Mouse (Mus musculus) left cerebral cortex, postnatal 14 days (tissue): ENCODE data around the gene 1700066M21Rik. TPM values are rescaled to one million over a fixed set of nuclear protein-coding genes. Genes with fewer than 3 reads are reported as not detected.

Experiments
- DNase-seq, 2 experiments: peaks; one replicate each; pipeline ENCODE4 v3.0.0; 2021 to 2022; ENCODE audit warnings: low spot score in 2 of 2, mixed read lengths in 1 of 2
- intact Hi-C: fragments of 180-260 bp; cut with DNase I; formaldehyde crosslinking; loops from one replicate; pipeline ENCODE4 v1.15.1; 2025
- long read RNA-seq, 2 experiments: library from polyadenylated mRNA; stranded (forward); transcript quantifications; one replicate each; pipeline ENCODE4 v2.0.0; 2021
- total RNA-seq, 2 experiments: library from RNA; stranded (reverse); gene quantifications; 2 replicates each; pipeline ENCODE4 v1.2.3; 2021

1700066M21Rik gene
- 10 to 100 TPM; 19.1 to 20.7 TPM for total RNA-seq
- long read RNA-seq, experiment 1, transcript 1700066M21Rik-201 (2 exons, 3,008 nt) = major isoform, 23 of 33 reads
- long read RNA-seq, experiment 1, partial matches to known transcripts = 0 of 33 reads
- long read RNA-seq, experiment 1, other reads (novel, unspliced or antisense) = 10 of 33 reads
- long read RNA-seq, experiment 2, transcript 1700066M21Rik-201 (2 exons, 3,008 nt) = major isoform, 19 of 26 reads
- long read RNA-seq, experiment 2, partial matches to known transcripts = 0 of 26 reads
- long read RNA-seq, experiment 2, other reads (novel, unspliced or antisense) = 7 of 26 reads

DNA sequence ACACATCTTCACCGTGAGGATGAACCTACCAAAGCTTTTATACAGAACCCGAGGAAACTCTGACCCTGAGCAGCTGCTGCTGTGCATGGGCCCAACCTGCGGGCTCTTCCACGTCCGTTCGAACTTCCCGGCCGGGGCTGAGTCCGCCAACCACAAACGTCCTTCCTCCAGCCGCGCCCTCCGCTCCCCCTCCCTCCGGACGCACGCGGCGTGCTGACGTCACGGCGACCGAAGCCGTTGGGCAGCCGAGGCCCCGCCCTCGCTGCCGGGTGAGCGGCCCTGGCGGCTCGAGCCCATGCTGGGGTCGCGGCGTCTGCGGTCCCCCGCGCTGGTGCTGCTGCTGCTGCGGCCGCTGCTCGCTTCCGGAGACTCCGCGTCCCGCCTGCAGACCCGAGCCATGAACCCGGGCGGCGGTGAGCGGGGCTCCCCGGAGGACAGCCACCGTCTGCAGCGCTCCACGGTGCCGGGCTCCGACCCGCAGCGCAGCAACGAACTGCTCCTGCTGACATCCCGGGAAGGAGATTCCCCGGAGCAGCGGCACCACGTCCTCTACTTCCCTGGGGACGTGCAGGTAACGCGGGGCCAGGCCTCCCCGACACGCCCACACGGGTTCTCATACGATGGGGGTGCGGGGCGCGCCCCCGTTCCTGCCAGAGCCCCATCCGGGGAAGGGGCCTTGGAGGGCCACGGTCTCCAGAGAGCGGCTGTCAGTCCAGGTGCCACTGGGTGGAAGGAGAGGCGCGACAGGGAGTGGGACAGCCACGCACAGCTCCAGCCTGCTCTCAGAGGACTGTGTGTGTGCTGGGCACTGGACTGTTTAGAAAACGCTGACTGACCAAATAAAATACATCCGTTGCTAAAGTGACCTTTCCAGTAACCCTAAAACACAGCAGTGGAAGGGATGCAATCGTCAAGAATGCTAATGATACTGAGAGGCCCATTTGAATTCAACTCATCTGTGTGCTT, at the start of gene 1700066M21Rik:
Gene 1700066M21Rik (plus strand): TSS at position 245 of the 966 bp plus-strand sequence.
- intact Hi-C loops = no loop called here
- peak; percentile 91 to 94 for DNase-seq

DNA sequence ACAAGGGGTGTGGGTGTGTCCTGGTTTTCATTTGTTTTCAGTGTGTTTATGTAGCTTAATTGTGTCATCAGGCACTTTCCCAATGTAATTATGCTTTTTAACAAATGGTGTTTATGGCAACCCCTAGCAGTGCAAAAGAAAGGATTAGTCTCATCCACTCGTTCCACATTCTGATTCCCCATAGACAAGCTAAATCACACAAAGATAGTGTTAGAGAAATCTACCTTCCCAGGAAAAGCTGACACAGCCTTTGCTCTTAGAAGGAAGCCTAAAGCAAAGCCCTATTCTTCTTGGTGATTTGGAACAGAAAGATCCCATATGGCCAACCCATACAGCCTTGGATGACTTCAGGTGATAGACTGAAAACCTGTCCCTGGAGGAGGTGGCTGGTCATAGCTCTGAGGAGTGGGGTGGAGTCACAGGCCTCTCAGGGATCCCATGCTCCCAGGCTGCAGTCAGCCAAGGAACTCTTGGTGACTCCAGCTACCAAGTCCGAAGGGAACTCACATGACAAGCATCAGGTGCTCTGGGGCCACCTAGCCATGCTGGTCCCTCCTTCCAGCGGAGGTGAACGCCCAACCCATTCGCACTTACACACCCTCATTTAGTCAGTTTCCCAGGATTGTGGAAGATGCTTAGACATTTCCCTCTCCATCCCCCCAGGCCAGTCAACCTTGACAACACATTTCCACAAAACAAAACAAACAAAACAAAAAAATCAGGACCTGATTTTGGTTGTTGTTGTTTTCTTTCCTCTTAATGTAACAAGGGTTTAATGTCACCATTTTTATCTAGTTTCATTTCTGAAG, 47.9 kb upstream of the 1700066M21Rik start:
- DNase-seq = no peak
- intact Hi-C loops = loop anchor here (10.0 kb wide), 1 partner anchor 115 kb away; no protein-coding TSS in a partner anchor

DNA sequence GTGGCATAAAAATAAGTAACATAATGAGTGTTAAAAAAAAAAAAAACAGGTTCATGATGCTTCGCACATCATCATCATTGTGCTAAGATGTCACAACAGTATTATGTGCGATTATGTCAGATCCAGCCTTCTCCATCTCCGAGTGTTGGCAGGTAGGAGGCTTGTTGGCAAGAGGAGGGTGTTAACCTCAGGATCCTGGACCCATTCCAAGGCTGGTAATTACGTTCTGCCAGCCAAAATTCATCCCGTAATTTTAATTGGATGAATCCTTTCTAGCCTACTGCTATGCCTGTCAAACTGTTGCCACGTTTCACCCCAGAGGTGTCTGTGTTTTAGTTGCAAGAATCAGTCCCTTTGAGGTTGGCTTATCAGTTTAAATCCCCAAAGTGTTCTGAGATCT, 47.2 kb upstream of the 1700066M21Rik start:
- DNase-seq = no peak
- intact Hi-C loops = loop anchor here (10.0 kb wide), 1 partner anchor 115 kb away; no protein-coding TSS in a partner anchor

DNA sequence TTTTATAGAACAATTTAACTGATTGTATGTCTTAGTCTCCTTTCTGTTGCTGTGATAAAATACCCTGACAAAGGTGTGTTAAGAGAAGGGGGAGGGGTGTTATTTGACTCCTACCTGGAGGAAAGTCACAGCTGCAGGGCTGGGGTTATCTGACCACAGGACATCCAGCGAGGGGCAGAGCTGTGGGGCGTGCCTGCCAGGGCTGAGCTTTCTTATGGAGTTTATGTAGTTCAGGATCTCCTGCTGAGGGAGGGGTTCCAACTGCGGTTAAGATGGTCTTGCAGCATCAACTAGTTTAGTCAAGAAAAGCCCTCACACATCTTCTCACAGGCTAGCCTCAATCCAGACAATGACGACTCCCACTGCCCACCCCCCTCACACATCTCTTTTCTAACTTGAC, 45.4 kb upstream of the 1700066M21Rik start:
- DNase-seq = no peak
- intact Hi-C loops = loop anchor here (10.0 kb wide), 1 partner anchor 117 kb away; no protein-coding TSS in a partner anchor

DNA sequence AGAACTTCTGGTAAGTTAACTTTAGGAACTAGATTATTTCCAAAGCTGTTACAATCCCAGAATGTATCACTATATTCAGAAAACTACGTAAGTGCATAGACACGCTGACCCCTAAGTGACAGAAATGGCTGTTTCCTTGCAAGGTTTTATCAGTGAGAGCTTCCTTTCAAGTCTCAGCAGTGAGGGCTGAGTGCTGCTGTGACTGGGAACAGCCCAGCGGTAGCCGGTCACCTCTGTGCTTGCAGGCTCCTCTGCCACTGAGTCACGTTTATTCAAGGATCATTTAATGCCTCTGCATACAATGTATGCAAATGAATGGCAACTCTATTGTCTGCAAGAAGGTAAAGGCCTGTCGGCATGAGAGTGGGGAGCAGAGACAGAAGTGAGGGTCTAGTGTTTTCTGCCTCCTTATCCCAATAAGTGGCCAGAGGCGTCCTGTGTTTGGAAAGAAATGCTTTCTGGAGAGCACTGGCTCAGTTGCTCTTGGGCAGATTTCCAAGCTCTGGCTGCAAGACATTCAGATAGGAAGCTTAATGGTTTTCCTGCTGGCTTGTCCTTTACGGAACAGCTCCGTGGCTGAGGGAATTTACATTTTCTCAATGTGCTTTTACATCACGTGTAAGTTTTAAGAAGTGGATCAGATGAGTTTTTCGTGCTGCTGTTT, 43.7 kb upstream of the 1700066M21Rik start:
- intact Hi-C loops = loop anchor here (10.0 kb wide), 1 partner anchor 119 kb away; no protein-coding TSS in a partner anchor
- DNase-seq = peak in 1 of 2 experiments; percentile 9

DNA sequence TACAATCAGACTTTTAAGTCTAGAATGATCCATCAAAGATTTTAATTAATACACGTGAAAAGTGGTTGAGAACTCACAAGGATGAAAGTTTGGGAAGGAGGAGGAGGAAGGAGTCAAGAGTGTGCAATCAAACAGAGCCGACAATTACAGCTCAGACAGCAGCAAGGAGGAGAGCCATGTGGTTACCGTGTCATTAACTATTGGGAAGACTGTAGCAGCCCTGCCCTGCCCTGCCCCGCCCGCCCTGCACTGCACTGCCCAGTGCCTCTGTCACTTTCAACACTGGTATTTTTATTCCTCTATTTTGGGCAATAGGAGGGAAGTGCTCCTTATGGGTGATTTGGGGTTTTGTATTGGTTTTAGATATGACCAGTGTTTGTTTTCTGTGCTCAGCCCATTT, 42.2 kb upstream of the 1700066M21Rik start:
- DNase-seq = no peak
- intact Hi-C loops = loop anchor here (10.0 kb wide), 1 partner anchor 120 kb away; no protein-coding TSS in a partner anchor

DNA sequence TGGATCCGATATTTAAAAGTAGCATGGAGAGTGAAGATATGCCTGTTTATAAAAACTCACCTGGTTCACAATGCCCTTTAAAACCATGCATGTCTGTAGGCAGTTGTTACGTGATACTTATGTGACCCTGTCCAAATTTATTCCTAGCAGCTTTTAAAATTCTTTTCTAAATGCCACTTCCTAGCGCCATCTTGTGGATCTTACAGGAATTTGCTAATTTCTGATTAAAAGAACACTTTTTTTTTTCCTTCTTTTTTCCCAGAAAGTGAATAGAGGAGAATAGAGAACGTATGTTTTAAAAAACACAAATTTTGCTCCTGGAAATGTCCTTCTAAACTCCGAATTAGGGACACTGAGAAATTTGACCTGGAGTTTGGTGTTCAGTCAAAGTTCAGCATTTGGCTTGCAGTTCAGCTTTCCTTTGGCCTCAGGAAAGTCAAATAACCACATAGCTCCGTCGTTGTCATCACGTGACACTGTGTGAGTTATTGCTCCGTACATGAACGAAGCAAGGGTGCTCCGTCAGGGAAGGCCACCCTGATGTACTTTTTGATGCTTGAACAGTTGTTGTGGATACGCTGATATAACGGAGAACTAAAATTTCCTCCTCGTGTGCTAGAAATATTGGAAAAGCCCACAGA, 38.1 kb upstream of the 1700066M21Rik start:
- intact Hi-C loops = loop anchor here (10.0 kb wide), 1 partner anchor 124 kb away; no protein-coding TSS in a partner anchor
- peak; percentile 19 to 57 for DNase-seq

DNA sequence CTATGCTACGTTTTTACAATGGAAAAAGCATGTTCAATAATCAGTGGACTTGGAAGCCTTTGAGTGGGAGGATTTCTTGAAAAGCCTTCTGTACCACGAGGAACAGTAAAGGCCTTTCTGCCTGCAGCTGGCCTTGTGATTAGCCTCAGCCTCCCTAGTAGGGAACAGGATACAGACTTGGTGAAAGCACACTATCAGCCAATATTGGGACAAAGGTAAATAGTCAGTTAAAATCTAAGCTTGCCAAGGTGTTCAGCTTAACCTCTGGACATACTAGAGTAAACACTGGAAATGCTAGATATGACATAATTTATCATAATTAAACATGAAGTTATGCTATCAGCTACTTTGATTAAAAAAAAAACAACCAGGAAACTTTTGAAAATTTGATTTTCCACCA, 36.2 kb upstream of the 1700066M21Rik start:
- intact Hi-C loops = no loop called here

DNA sequence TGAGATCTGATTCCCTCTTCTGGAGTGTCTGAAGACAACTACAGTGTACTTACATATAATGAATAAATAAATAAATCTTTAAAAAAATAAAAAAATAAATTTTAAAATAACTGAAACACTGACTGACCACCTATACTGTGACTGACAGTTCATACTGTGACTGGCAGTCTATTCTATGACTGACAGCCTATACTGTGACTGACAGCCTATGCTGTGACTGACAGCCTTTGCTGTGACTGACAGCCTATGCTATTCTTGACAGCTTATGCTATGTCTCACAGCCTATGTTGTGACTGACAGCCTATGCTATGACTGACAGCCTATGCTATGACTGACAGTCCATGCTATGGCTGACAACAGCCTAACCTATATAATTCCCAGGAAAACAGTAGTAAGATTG, 29.9 kb upstream of the 1700066M21Rik start:
- intact Hi-C loops = no loop called here

More for the DNA sequence above, 36.2 kb upstream of the 1700066M21Rik start:
- no peak for DNase-seq

DNA sequence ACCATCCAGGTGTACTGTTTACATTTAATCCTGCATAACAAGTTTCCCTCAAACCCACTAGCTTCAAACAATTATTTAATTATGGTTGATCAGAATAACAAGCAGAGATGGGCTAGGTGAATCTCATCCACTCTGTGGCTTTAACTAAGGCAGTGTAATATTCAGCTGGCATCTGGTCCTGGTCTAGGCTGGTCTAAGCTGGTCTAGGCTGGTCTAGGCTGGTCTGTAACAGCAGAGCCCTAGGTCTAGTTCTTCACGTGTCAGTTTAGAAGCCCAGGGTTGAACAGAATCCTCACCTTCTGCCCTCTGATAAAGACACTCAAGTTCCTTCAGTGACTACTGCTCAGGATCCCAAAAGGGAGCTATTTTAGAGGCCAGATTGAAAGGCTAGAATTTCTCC, 25.5 kb upstream of the 1700066M21Rik start:
- intact Hi-C loops = no loop called here
- DNase-seq = no peak

More for the DNA sequence above, 29.9 kb upstream of the 1700066M21Rik start:
- DNase-seq = no peak

DNA sequence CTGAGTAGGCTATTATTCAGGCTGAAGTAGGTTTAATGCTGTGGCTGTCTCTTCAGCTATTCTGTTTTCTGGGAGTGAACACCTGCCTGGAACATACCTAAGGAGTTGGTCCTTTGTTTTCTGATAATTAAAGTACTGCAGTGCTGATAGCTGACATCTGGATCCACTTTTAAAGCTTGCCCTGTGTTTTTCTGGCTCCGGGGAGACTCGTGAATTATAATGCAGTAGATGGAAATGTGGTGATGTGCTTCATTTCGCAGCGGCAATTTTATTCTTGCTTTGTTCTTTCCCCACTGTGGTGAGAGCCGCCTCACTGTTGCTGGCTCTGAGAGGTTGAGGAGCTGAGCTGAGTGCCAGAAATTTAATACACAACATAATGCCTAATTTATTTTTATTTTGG, 18.9 kb upstream of the 1700066M21Rik start:
- DNase-seq = no peak
- intact Hi-C loops = no loop called here

DNA sequence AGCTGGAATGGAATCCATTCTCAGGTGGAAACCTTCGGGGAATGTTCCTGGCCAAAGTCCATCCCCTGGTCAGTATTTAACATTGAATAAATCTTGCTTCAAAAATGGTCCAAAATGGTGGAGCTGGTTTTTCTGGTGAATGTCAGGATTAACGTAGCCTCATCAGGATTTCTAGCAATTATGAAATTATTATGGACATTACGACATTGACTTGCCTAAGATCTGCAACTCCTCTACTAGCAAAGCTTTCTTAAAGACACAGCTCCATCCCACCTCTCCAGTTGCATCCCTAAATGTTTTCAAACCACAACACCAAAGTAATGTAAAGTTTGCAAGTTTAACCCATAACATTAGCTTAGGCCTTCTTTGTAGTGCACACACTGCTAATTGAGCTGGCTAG, 10.0 kb upstream of the 1700066M21Rik start:
- no peak for DNase-seq
- intact Hi-C loops = no loop called here

DNA sequence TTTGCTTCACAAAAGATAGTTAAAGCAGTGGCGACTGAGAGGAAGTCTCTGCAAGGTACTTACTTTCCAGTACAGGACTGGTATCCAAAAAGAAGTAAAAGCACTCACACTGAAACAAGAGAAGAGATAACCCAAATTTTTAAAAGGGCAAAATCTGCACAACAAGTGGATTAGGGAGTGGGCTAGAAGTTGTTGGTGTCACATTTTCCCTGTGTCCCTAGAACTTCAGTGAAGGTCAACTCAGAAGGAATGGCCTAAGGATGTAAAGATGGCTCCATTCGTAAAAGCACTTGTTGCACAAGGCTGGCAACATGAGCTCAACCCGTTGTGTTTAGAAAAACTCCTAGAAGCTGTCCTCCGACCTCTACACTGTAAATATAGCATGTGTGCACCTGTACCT, 8.3 kb upstream of the 1700066M21Rik start:
- DNase-seq = no peak
- intact Hi-C loops = no loop called here

DNA sequence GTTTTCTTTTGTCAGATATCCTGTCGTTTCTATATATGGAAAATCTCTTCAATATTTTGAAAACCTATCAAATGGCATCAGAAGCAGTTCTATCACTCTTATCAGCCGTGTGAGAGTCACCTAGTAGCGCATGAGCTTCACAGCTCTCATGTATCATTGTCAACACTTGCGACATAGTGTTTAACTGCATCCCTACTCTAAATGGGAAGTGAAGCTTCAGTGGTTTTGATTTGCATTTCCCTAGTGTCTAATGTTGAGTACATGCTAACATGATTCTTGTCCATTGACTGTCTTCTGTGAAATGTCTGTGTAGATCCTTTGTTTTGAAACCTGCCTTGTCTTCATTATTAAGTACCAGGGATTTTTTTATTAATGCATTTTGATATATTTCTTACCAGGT, 7.0 kb upstream of the 1700066M21Rik start:
- intact Hi-C loops = no loop called here
- DNase-seq = no peak

DNA sequence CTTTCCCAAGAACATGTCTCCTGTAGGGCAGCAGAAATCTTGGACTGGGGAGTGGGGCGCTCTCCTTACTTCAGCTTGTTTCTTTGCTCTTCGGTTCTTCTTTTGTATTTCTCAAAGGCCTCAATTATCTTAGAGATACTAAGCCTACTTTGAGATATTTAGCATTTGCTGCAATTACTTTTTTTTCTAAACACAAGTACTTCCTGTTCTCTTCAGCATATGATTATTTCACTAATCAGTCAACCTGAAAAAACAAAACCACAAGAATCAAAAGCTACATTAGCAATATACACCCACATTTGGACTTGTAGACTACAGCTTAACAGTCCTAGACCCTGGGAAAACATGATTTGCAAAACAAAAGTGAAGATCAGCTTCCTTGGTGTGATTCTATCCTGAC, 2.1 kb upstream of the 1700066M21Rik start:
- intact Hi-C loops = no loop called here
- no peak for DNase-seq

DNA sequence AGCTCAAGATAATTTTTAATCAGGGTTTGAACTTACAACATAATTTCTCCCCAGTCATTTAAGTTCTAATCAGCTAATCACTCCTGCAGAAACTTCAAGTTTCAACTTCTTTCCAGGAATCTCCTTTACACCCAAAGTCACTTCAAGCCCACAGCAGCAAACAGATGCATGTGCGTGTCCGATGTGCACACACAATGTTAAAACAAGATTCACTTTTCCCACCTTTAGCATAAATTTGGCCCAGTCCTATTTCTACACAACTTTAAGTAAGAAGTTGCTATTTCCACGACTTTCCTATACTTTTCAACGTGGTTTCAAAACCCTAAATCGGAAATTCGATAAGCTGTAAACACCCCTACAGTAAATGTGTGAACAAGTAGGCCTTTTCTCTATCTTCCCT, 614 bp upstream of the 1700066M21Rik start:
- intact Hi-C loops = no loop called here

DNA sequence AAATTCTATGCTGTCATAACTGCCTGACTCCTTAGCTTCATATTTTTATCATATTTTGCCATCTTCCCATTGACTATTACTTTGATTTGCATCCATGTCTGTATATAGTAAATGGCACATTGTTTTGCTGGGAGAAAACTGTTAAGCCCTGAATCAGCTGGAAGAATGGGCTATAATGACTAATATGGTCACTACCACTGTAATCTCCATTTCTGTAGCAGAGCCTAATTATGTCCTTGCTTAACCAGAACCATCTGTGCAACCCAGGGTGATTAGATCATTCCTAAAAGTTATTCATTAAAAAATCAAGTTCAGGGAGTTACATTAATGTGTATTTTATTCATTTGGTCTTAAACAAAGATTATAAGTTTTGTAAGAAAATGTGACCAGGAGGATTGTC, 9.1 kb downstream of the 1700066M21Rik start:
- intact Hi-C loops = no loop called here
- DNase-seq = no peak

More for the DNA sequence above, 614 bp upstream of the 1700066M21Rik start:
- no peak for DNase-seq

DNA sequence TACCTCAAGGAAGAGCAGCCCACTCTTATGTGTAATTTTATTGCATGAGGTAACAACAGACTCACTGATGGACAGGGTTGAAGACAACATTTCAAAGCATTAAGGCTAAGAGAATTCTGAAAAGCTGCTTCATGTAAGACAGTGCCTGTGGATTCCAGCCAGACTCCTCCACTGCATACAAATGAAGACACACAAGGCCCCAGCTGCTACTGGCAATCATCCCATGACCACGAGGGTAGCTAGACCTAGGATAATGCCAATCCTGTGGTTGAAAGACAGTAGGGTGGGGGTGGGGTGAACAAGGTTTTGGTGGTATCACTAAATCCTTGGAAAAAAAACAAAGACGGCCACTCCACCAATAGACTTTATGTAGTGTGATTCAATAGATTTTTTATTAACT, 10.5 kb downstream of the 1700066M21Rik start:
- DNase-seq = peak; percentile 68 to 82
- intact Hi-C loops = no loop called here
